8 mouse cellular contexts compared by ENCODE assay signal in the genomic region with DNA sequence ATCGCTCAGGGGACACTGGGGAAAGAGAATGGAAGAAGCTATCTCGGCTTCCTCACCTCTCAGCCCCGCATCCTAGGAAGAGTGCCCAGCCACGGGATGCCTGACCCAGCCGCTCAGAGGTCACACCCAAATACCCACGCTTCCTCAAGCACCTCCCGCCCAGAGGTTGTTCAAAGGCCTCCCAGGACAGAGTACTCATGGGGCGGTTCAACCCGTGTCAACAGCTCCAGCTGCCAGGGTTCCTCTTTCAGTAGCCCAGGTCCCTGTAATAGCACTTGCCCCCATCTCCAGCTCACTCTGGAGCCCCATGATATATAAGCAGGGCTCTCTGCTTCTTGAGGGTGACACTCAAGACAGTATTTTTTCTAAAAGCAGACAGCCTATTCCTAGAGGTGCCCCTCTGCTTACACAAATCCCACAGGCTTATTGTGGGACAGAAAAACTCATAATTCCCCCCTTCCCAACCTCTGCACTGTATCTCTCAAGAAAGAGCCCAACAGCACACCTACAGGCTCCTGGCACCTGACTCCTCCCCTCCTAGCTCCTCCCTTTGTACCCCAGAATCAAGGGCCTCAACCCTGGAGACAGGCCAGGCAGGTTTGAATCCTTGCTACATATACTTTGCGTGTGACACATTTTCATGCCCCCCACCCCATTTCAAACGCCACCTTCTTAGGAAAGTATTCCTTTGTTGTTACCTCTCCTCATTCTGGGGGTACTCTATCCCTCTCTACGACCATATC. TPM values are rescaled to one million over a fixed set of nuclear protein-coding genes. Genes with fewer than 3 reads are reported as not detected.
DNase-seq lines count a peak whose midpoint lies in the region; TF ChIP-seq lines count a peak whose summit lies in the region.

No protein-coding gene starts in this region.

- H3K9me3 ChIP-seq in MEL (replicated peaks; ENCODE audit: insufficient read depth, low read length), result no peaks in the 10 kb centered on the region

- peaks cover 3 to 37% of the 10 kb centered on the region in 2 experiments for H3K4me1 ChIP-seq in MEL (ENCODE audit: control insufficient read depth in 1 of 2, insufficient read depth in 2 of 2, low read length in 2 of 2)

- peaks cover 5 to 30% of the 10 kb centered on the region in 2 experiments; a peak in 3 of 4 replicates for H3K36me3 ChIP-seq in MEL (ENCODE audit: control insufficient read depth in 1 of 2, insufficient read depth in 2 of 2, low read length in 2 of 2)

- peak overlapping the region; percentile 8; the same call in 1 of the 2 replicates for H3K27ac ChIP-seq in MEL (ENCODE audit: control insufficient read depth, low read depth, low read length)

- DNase-seq in adrenal gland, adult (ENCODE audit: inconsistent age in 2 of 2, low spot score in 1 of 2), result peak; percentile 15 to 41
- DNase-seq in adrenal gland, postnatal 14 days, result no peak
- DNase-seq in MEL (ENCODE audit: low read depth, low spot score), result peak; percentile 48
- DNase-seq in kidney, adult 9 months, result peak; percentile 69
- peak; percentile 61 for DNase-seq in lung, postnatal 36 days
- DNase-seq in frontal cortex, postnatal 25 days (ENCODE audit: low spot score in 2 of 2), result no peak
- DNase-seq in right cerebral cortex, adult 18-20 months, result no peak
- DNase-seq in layer of hippocampus, postnatal 14 days (ENCODE audit: low spot score in 2 of 2), result no peak

- no peak for TF ChIP-seq RAD21 in MEL (IDR thresholded peaks at IDR 0.05; ENCODE audit: low read depth, low read length)

- TF ChIP-seq POLR2A in MEL (IDR thresholded peaks at IDR 0.05; ENCODE audit: control insufficient read depth in 1 of 2, insufficient read depth in 1 of 2, low read depth in 1 of 2, low read length in 2 of 2, poor library complexity in 1 of 2), result no peak

- no peaks in the 10 kb centered on the region for H3K27me3 ChIP-seq in MEL (ENCODE audit: control insufficient read depth in 1 of 2, insufficient read depth in 2 of 2, low read length in 2 of 2)

- peak overlapping the region; percentile 75 to 87; a peak in 3 of 4 replicates for H3K4me3 ChIP-seq in MEL (ENCODE audit: control insufficient read depth in 1 of 2, insufficient read depth in 1 of 2, low read depth in 2 of 2, low read length in 2 of 2)

- no peak for TF ChIP-seq EP300 in MEL (IDR thresholded peaks at IDR 0.05; ENCODE audit: low read depth in 1 of 2, low read length in 2 of 2)

- peaks cover 36% of the 10 kb centered on the region for H3K79me2 ChIP-seq in MEL (ENCODE audit: control insufficient read depth, insufficient read depth, low read length, poor library complexity)

- TF ChIP-seq CTCF in MEL (IDR thresholded peaks at IDR 0.05 in 2 of 3, conservative IDR thresholded peaks at IDR 0.05 in 1 of 3; ENCODE audit: control insufficient read depth in 1 of 3, insufficient read depth in 1 of 3, low read depth in 2 of 3, low read length in 3 of 3, poor library complexity in 1 of 3, severe bottlenecking in 1 of 3), result no peak

- peak overlapping the region; percentile 77; the same call in 1 of the 2 replicates for H3K9ac ChIP-seq in MEL (ENCODE audit: control insufficient read depth, low read depth, low read length, poor library complexity, severe bottlenecking)

TF ChIP-seq in MEL, 35 proteins besides CTCF, POLR2A, EP300 and RAD21:
- TF ChIP-seq POLR2AphosphoS2 (IDR thresholded peaks at IDR 0.05; ENCODE audit: low read length), result no peak
- no peak for TF ChIP-seq MAFK (IDR thresholded peaks at IDR 0.05; ENCODE audit: borderline replicate concordance, low read depth, low read length)
- TF ChIP-seq ZKSCAN1 (IDR thresholded peaks at IDR 0.05; ENCODE audit: low read depth, low read length), result no peak
- TF ChIP-seq ZMIZ1 (IDR thresholded peaks at IDR 0.05; ENCODE audit: low read depth, low read length), result no peak
- no peak for TF ChIP-seq ZNF384 (IDR thresholded peaks at IDR 0.05; ENCODE audit: low read depth, low read length)
- no peak for TF ChIP-seq ETS1 (IDR thresholded peaks at IDR 0.05; ENCODE audit: low read depth, low read length)
- TF ChIP-seq MEF2A (IDR thresholded peaks at IDR 0.05; ENCODE audit: extremely low read depth, insufficient replicate concordance, low read depth, low read length, poor library complexity, severe bottlenecking), result no peak
- TF ChIP-seq E2F4 (IDR thresholded peaks at IDR 0.05; ENCODE audit: borderline replicate concordance, low read depth, low read length), result no peak
- TF ChIP-seq KAT2A (conservative IDR thresholded peaks at IDR 0.05; ENCODE audit: low read depth, low read length), result no peak

RNA-seq across cellular contexts. Expression of gene Dedd2, which starts 2.6 kb away (rescaled TPM):
- 17.4 and 17.9 TPM in 2 replicates for total RNA-seq in adrenal gland, postnatal 14 days (2021)
- 25.2 and 28.2 TPM in 2 replicates for total RNA-seq in MEL (2012; rRNA removed)
- 10 to 100 TPM in 1 of 2 experiments, not detected in 1; 36.6 TPM for polyA plus RNA-seq in MEL (2012; ENCODE audit: insufficient read depth in 1 of 2, insufficient read length in 2 of 2, low read depth in 1 of 2, low replicate concordance in 2 of 2, missing spikeins in 1 of 2)
- 10 to 100 TPM; 24.9 to 25.6 TPM for total RNA-seq in layer of hippocampus, postnatal 14 days (2021)

RNA-seq across cellular contexts. Expression of gene Zfp526, which starts 3.4 kb away (rescaled TPM):
- total RNA-seq in adrenal gland, postnatal 14 days (2021), result 9.0 and 11.6 TPM in 2 replicates
- total RNA-seq in MEL (2012; rRNA removed), result 8.4 and 9.5 TPM in 2 replicates
- polyA plus RNA-seq in MEL (2012; ENCODE audit: insufficient read depth in 1 of 2, insufficient read length in 2 of 2, low read depth in 1 of 2, low replicate concordance in 2 of 2, missing spikeins in 1 of 2), result 10 to 100 TPM in 1 of 2 experiments, not detected in 1; 14.8 TPM
- 10 to 100 TPM in 1 of 2 experiments, 1 to 10 TPM in 1; 9.0 to 10.2 TPM for total RNA-seq in layer of hippocampus, postnatal 14 days (2021)

RNA-seq across cellular contexts. Expression of gene Gsk3a, which starts 19.8 kb away (rescaled TPM):
- total RNA-seq in adrenal gland, postnatal 14 days (2021), result 96.8 and 104 TPM in 2 replicates
- 59.8 and 61.5 TPM in 2 replicates for total RNA-seq in MEL (2012; rRNA removed)
- polyA plus RNA-seq in MEL (2012; ENCODE audit: insufficient read depth in 1 of 2, insufficient read length in 2 of 2, low read depth in 1 of 2, low replicate concordance in 2 of 2, missing spikeins in 1 of 2), result 100 to 1,000 TPM in 1 of 2 experiments, 10 to 100 TPM in 1; 86.6 to 149 TPM
- 100 to 1,000 TPM; 184 to 190 TPM for total RNA-seq in layer of hippocampus, postnatal 14 days (2021)

RNA-seq across cellular contexts. Expression of gene Erf, which starts 32.7 kb away (rescaled TPM):
- total RNA-seq in adrenal gland, postnatal 14 days (2021), result 29.7 and 34.4 TPM in 2 replicates
- 18.4 and 24.6 TPM in 2 replicates for total RNA-seq in MEL (2012; rRNA removed)
- 10 to 100 TPM in 1 of 2 experiments, not detected in 1; 33.2 TPM for polyA plus RNA-seq in MEL (2012; ENCODE audit: insufficient read depth in 1 of 2, insufficient read length in 2 of 2, low read depth in 1 of 2, low replicate concordance in 2 of 2, missing spikeins in 1 of 2)
- 10 to 100 TPM; 41.0 to 47.2 TPM for total RNA-seq in layer of hippocampus, postnatal 14 days (2021)

RNA-seq across cellular contexts. Expression of gene Pou2f2, which starts 38.3 kb away (rescaled TPM):
- 0.96 and 5.1 TPM in 2 replicates for total RNA-seq in adrenal gland, postnatal 14 days (2021)
- total RNA-seq in MEL (2012; rRNA removed), result 0.73 and 0.75 TPM in 2 replicates
- 1 to 10 TPM in 1 of 2 experiments, not detected in 1; 6.4 TPM for polyA plus RNA-seq in MEL (2012; ENCODE audit: insufficient read depth in 1 of 2, insufficient read length in 2 of 2, low read depth in 1 of 2, low replicate concordance in 2 of 2, missing spikeins in 1 of 2)
- total RNA-seq in layer of hippocampus, postnatal 14 days (2021), result 10 to 100 TPM; 10.1 to 11.4 TPM

Comparison
In these comparisons a context has a peak if more than half of its experiments do, and no peak if none do; other contexts are left out.
1. DNase-seq: peak in adrenal gland, adult (2 of 2), MEL (single experiment), kidney, adult 9 months (single experiment) and lung, postnatal 36 days (single experiment); none in adrenal gland, postnatal 14 days (single experiment), frontal cortex, postnatal 25 days (0 of 2), right cerebral cortex, adult 18-20 months (single experiment) and layer of hippocampus, postnatal 14 days (0 of 2).